Mouse (Mus musculus): ENCODE results near the gene Snx9. TPM values are rescaled to one million over a fixed set of nuclear protein-coding genes. Genes with fewer than 3 reads are reported as not detected.

Gene Snx9
- polyA plus RNA-seq, 1 experiment = 89.9 TPM

- Histone ChIP-seq H3K4me1 (ENCODE audit: control insufficient read depth, insufficient read depth, low read length) (peaks cover 5% of the 10 kb centered on the region), H3K27ac (ENCODE audit: insufficient read depth, low read length) (no peak overlapping the region), H3K4me3 (ENCODE audit: insufficient read depth, low read length) (no peak overlapping the region)
- TF ChIP-seq POLR2A (IDR thresholded peaks at IDR 0.05; ENCODE audit: low read depth, low read length) = no peak
- no peak for TF ChIP-seq CTCF (IDR thresholded peaks at IDR 0.05; ENCODE audit: borderline replicate concordance, insufficient read depth, low read length)
Measured at GRCm38 (mm10) chr17:5867456-5867855, 26.3 kb downstream of the Snx9 start.

GRCm38 (mm10) chr17:5868319-5869031 lies 27.3 kb downstream of the Snx9 start:
- H3K27ac ChIP-seq (ENCODE audit: insufficient read depth, low read length) = no peak overlapping the region
- H3K4me3 ChIP-seq (ENCODE audit: insufficient read depth, low read length) = no peak overlapping the region
- TF ChIP-seq CTCF (IDR thresholded peaks at IDR 0.05; ENCODE audit: borderline replicate concordance, insufficient read depth, low read length) = no peak
- H3K4me1 ChIP-seq (ENCODE audit: control insufficient read depth, insufficient read depth, low read length) = peaks cover 5% of the 10 kb centered on the region

- TF ChIP-seq CTCF (IDR thresholded peaks at IDR 0.05; ENCODE audit: borderline replicate concordance, insufficient read depth, low read length) = no peak
- TF ChIP-seq POLR2A (IDR thresholded peaks at IDR 0.05; ENCODE audit: low read depth, low read length) = no peak
- H3K27ac ChIP-seq (ENCODE audit: insufficient read depth, low read length) = no peak overlapping the region
- peaks cover 5% of the 10 kb centered on the region for H3K4me1 ChIP-seq (ENCODE audit: control insufficient read depth, insufficient read depth, low read length)
- H3K4me3 ChIP-seq (ENCODE audit: insufficient read depth, low read length) = no peak overlapping the region
Measured at GRCm38 (mm10) chr17:5869461-5869860, 28.3 kb downstream of the Snx9 start.

GRCm38 (mm10) chr17:5870002-5870401 lies 28.9 kb downstream of the Snx9 start:
- peaks cover 5% of the 10 kb centered on the region for H3K4me1 ChIP-seq (ENCODE audit: control insufficient read depth, insufficient read depth, low read length)
- H3K27ac ChIP-seq (ENCODE audit: insufficient read depth, low read length) = no peak overlapping the region
- no peak overlapping the region for H3K4me3 ChIP-seq (ENCODE audit: insufficient read depth, low read length)
- TF ChIP-seq CTCF (IDR thresholded peaks at IDR 0.05; ENCODE audit: borderline replicate concordance, insufficient read depth, low read length) (no peak), POLR2A (IDR thresholded peaks at IDR 0.05; ENCODE audit: low read depth, low read length) (no peak)

- Histone ChIP-seq H3K27ac (ENCODE audit: insufficient read depth, low read length) (no peak overlapping the region), H3K4me1 (ENCODE audit: control insufficient read depth, insufficient read depth, low read length) (peaks cover 9% of the 10 kb centered on the region), H3K4me3 (ENCODE audit: insufficient read depth, low read length) (no peak overlapping the region)
- TF ChIP-seq POLR2A (IDR thresholded peaks at IDR 0.05; ENCODE audit: low read depth, low read length) = no peak
- no peak for TF ChIP-seq CTCF (IDR thresholded peaks at IDR 0.05; ENCODE audit: borderline replicate concordance, insufficient read depth, low read length)
Measured at GRCm38 (mm10) chr17:5870696-5871095, 29.6 kb downstream of the Snx9 start.

- Histone ChIP-seq H3K27ac (ENCODE audit: insufficient read depth, low read length) (no peak overlapping the region), H3K4me3 (ENCODE audit: insufficient read depth, low read length) (no peak overlapping the region), H3K4me1 (ENCODE audit: control insufficient read depth, insufficient read depth, low read length) (peaks cover 9% of the 10 kb centered on the region)
- TF ChIP-seq POLR2A (IDR thresholded peaks at IDR 0.05; ENCODE audit: low read depth, low read length) = no peak
- no peak for TF ChIP-seq CTCF (IDR thresholded peaks at IDR 0.05; ENCODE audit: borderline replicate concordance, insufficient read depth, low read length)
Measured at GRCm38 (mm10) chr17:5872506-5872905, 31.4 kb downstream of the Snx9 start.

- no peak overlapping the region for H3K27ac ChIP-seq (ENCODE audit: insufficient read depth, low read length)
- TF ChIP-seq POLR2A (IDR thresholded peaks at IDR 0.05; ENCODE audit: low read depth, low read length) (no peak), CTCF (IDR thresholded peaks at IDR 0.05; ENCODE audit: borderline replicate concordance, insufficient read depth, low read length) (no peak)
- H3K4me3 ChIP-seq (ENCODE audit: insufficient read depth, low read length) = no peak overlapping the region
- peaks cover 9% of the 10 kb centered on the region for H3K4me1 ChIP-seq (ENCODE audit: control insufficient read depth, insufficient read depth, low read length)
Measured at GRCm38 (mm10) chr17:5874565-5874964, 33.4 kb downstream of the Snx9 start.

GRCm38 (mm10) chr17:5877611-5878157 lies 36.6 kb downstream of the Snx9 start:
- TF ChIP-seq CTCF (IDR thresholded peaks at IDR 0.05; ENCODE audit: borderline replicate concordance, insufficient read depth, low read length) (no peak), POLR2A (IDR thresholded peaks at IDR 0.05; ENCODE audit: low read depth, low read length) (no peak)
- Histone ChIP-seq H3K4me1 (ENCODE audit: control insufficient read depth, insufficient read depth, low read length) (peaks cover 4% of the 10 kb centered on the region; the same call in 1 of the 2 replicates), H3K27ac (ENCODE audit: insufficient read depth, low read length) (no peak overlapping the region), H3K4me3 (ENCODE audit: insufficient read depth, low read length) (no peak overlapping the region)

- no peak overlapping the region for H3K27ac ChIP-seq (ENCODE audit: insufficient read depth, low read length)
- TF ChIP-seq CTCF (IDR thresholded peaks at IDR 0.05; ENCODE audit: borderline replicate concordance, insufficient read depth, low read length) (no peak), POLR2A (IDR thresholded peaks at IDR 0.05; ENCODE audit: low read depth, low read length) (no peak)
- peaks cover 4% of the 10 kb centered on the region; the same call in 1 of the 2 replicates for H3K4me1 ChIP-seq (ENCODE audit: control insufficient read depth, insufficient read depth, low read length)
- no peak overlapping the region for H3K4me3 ChIP-seq (ENCODE audit: insufficient read depth, low read length)
Measured at GRCm38 (mm10) chr17:5878878-5879277, 37.7 kb downstream of the Snx9 start.

- TF ChIP-seq POLR2A (IDR thresholded peaks at IDR 0.05; ENCODE audit: low read depth, low read length) (no peak), CTCF (IDR thresholded peaks at IDR 0.05; ENCODE audit: borderline replicate concordance, insufficient read depth, low read length) (no peak)
Measured at GRCm38 (mm10) chr17:5885474-5885873, 44.3 kb downstream of the Snx9 start.

More at GRCm38 (mm10) chr17:5885474-5885873, 44.3 kb downstream of the Snx9 start:
- no peak overlapping the region for H3K27ac ChIP-seq (ENCODE audit: insufficient read depth, low read length)
- peaks cover 17% of the 10 kb centered on the region for H3K4me1 ChIP-seq (ENCODE audit: control insufficient read depth, insufficient read depth, low read length)
- H3K4me3 ChIP-seq (ENCODE audit: insufficient read depth, low read length) = no peak overlapping the region

All from embryonic fibroblast, embryonic 13.5 days (primary cell).